Mouse (Mus musculus): Measurements from ENCODE around the gene Il22ra2. TPM values are rescaled to one million over a fixed set of nuclear protein-coding genes. Genes with fewer than 3 reads are reported as not detected.

Il22ra2 gene
- not detected in 2 replicates for polyA plus RNA-seq (2012; rRNA removed)

DNA sequence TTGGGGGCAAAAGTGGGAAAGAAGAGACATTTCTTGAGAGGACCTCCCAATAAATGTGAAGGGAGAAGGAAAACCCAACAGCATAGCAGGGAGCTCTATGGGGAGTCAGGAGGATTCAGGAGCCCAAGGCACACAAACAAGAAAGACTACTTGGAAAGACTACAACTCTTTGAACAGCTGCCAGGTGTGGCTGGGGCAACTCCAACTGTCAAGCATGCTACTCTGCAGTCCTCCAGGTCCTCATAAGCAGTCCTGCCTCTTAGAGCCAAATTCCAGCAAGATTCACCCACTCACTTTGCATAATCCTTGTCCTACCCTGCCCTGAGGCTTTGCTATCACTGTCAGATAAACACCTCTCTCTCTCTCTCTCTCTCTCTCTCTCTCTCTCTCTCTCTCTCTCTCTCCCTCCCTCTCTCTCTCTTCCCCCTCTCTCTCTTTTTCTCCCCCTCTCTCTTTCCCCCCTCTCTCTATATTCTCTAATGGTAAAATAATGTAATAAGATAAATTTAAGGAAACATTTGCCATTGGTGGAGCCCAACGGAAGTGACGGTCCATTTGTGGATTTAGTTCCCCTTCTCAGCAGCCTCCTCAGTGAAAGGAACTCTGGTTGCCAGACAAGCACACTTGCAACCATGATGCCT, at the start of gene Il22ra2:
Gene Il22ra2 (plus strand): TSS at position 591 of the 641 bp plus-strand sequence.

GRCm38 (mm10) chr10:19591641-19592441, 30.0 kb upstream of the Il22ra2 start, which contains the start of gene Ifngr1:
TSS of gene Ifngr1 (plus strand) at chr10:19591949.

Other genes starting within 250 kb of the Il22ra2 start
- 12.1 and 12.5 TPM in 2 replicates for gene Ifngr1, start 30.0 kb upstream of the Il22ra2 start, polyA plus RNA-seq (2012; rRNA removed)
- 0.27 and 0.47 TPM in 2 replicates for gene Il20ra, start 90.6 kb downstream of the Il22ra2 start, polyA plus RNA-seq (2012; rRNA removed)
- gene Slc35d3, start 229.5 kb downstream of the Il22ra2 start, polyA plus RNA-seq (2012; rRNA removed), result 2.8 and 4.6 TPM in 2 replicates

Data from central nervous system, embryonic 18 days (tissue).